Mouse (Mus musculus): ENCODE data around the gene Txnrd3. TPM values are rescaled to one million over a fixed set of nuclear protein-coding genes. Genes with fewer than 3 reads are reported as not detected.

The Txnrd3 gene
- total and polyA plus RNA-seq, 2 experiments from 2014 or later = 21.4 to 24.2 TPM

GRCm38 (mm10) chr6:89631809-89632562 is 11.8 kb upstream of the Txnrd3 start:
- Histone ChIP-seq H3K27ac (ENCODE audit: low read depth, low read length) (no peak overlapping the region), H3K4me3 (ENCODE audit: low read depth, low read length) (no peak overlapping the region), H3K4me2 (ENCODE audit: low read depth) (peak overlapping the region; percentile 39), H3K9me3 (ENCODE audit: low read length) (no peaks in the 10 kb centered on the region), H3K36me3 (ENCODE audit: insufficient read depth) (no peaks in the 10 kb centered on the region), H3K4me1 (ENCODE audit: insufficient read depth) (no peaks in the 10 kb centered on the region), H3K27me3 (ENCODE audit: insufficient read depth, low read length) (no peaks in the 10 kb centered on the region), H3K9ac (no peak overlapping the region)
- WGBS = 11% methylated on average over 10 of the region's 10 CpGs
- peak; percentile 92 for DNase-seq
- peak; percentile 94 for ATAC-seq
- TF ChIP-seq CTCF (IDR thresholded peaks at IDR 0.05; ENCODE audit: low read depth) = peak; percentile 97

DNA sequence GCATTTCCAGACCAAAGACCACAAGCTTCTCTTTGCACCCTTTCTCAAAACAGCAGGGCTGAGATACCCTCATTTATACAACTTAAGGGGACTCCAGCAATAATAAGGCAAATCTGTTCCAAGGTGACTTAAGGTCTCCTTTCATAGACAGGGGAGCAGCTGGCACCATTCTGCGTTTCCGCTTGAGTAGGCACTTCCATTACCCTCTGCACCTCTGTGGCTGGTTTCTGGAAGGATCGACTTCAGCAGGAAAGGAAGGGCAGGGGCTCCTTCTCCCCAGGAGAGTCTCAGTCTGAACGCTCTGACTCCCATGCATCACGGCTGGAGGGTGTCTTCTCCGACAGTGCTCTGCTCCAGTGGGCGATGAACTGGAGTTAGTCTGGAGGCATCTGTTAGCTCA is 10.7 kb upstream of the Txnrd3 start:
- H3K36me3 ChIP-seq (ENCODE audit: insufficient read depth) = no peaks in the 10 kb centered on the region
- H3K4me2 ChIP-seq (ENCODE audit: low read depth) = no peak overlapping the region
- H3K4me3 ChIP-seq (ENCODE audit: low read depth, low read length) = no peak overlapping the region
- no peaks in the 10 kb centered on the region for H3K4me1 ChIP-seq (ENCODE audit: insufficient read depth)
- H3K9me3 ChIP-seq (ENCODE audit: low read length) = no peaks in the 10 kb centered on the region
- DNase-seq (no peak), ATAC-seq (no peak)
- no peak for TF ChIP-seq CTCF (IDR thresholded peaks at IDR 0.05; ENCODE audit: low read depth)
- H3K27me3 ChIP-seq (ENCODE audit: insufficient read depth, low read length) = no peaks in the 10 kb centered on the region
- WGBS = 63% methylated on average over 7 of the region's 7 CpGs
- H3K27ac ChIP-seq (ENCODE audit: low read depth, low read length) = no peak overlapping the region
- H3K9ac ChIP-seq = no peak overlapping the region

DNA sequence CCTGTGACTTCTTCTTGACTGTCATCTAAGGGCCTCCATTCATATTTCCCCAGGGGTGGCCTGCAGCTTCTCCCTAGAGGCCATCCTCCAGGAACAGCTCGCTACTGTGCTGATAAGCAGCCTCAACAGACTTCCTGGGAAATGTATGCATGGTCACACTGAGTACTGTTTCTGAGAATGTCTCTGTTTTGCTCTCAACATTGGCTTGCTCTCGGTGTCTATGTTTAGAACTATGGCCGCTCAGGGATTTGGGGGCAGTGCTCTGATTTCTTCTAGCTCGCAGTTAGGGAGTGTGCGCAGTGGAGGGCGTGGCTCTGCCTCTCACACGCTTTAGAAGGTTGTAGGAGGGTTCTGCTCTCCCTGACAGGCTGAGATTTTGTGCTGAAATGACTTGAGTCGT is 9.4 kb upstream of the Txnrd3 start:
- Histone ChIP-seq H3K36me3 (ENCODE audit: insufficient read depth) (no peaks in the 10 kb centered on the region), H3K9ac (no peak overlapping the region), H3K9me3 (ENCODE audit: low read length) (no peaks in the 10 kb centered on the region), H3K27me3 (ENCODE audit: insufficient read depth, low read length) (no peaks in the 10 kb centered on the region), H3K27ac (ENCODE audit: low read depth, low read length) (no peak overlapping the region), H3K4me2 (ENCODE audit: low read depth) (no peak overlapping the region), H3K4me1 (ENCODE audit: insufficient read depth) (no peaks in the 10 kb centered on the region), H3K4me3 (ENCODE audit: low read depth, low read length) (no peak overlapping the region)
- DNase-seq = no peak
- 48% methylated on average over 8 of the region's 8 CpGs for WGBS
- TF ChIP-seq CTCF (IDR thresholded peaks at IDR 0.05; ENCODE audit: low read depth) = no peak
- no peak for ATAC-seq

GRCm38 (mm10) chr6:89637977-89638376 is 5.8 kb upstream of the Txnrd3 start:
- H3K9me3 ChIP-seq (ENCODE audit: low read length) = no peaks in the 10 kb centered on the region
- H3K9ac ChIP-seq = no peak overlapping the region
- H3K27ac ChIP-seq (ENCODE audit: low read depth, low read length) = no peak overlapping the region
- ATAC-seq (no peak), DNase-seq (no peak)
- H3K4me1 ChIP-seq (ENCODE audit: insufficient read depth) = no peaks in the 10 kb centered on the region
- H3K4me3 ChIP-seq (ENCODE audit: low read depth, low read length) = no peak overlapping the region
- WGBS = 88% methylated on average over 4 of the region's 4 CpGs
- H3K36me3 ChIP-seq (ENCODE audit: insufficient read depth) = no peaks in the 10 kb centered on the region
- no peak for TF ChIP-seq CTCF (IDR thresholded peaks at IDR 0.05; ENCODE audit: low read depth)
- no peak overlapping the region for H3K4me2 ChIP-seq (ENCODE audit: low read depth)
- H3K27me3 ChIP-seq (ENCODE audit: insufficient read depth, low read length) = no peaks in the 10 kb centered on the region

- H3K4me1 ChIP-seq (ENCODE audit: insufficient read depth) = peaks cover 3% of the 10 kb centered on the region; the same call in 1 of the 2 replicates
- no peak for DNase-seq
- no peak overlapping the region for H3K9ac ChIP-seq
- no peaks in the 10 kb centered on the region for H3K36me3 ChIP-seq (ENCODE audit: insufficient read depth)
- no peak for ATAC-seq
- H3K4me3 ChIP-seq (ENCODE audit: low read depth, low read length) = no peak overlapping the region
- H3K27ac ChIP-seq (ENCODE audit: low read depth, low read length) = no peak overlapping the region
- H3K27me3 ChIP-seq (ENCODE audit: insufficient read depth, low read length) = no peaks in the 10 kb centered on the region
- H3K4me2 ChIP-seq (ENCODE audit: low read depth) = no peak overlapping the region
- no peaks in the 10 kb centered on the region for H3K9me3 ChIP-seq (ENCODE audit: low read length)
- peak; percentile 59 for TF ChIP-seq CTCF (IDR thresholded peaks at IDR 0.05; ENCODE audit: low read depth)
- WGBS = 40% methylated on average over 2 of the region's 2 CpGs
Measured at GRCm38 (mm10) chr6:89639025-89639424, 4.8 kb upstream of the Txnrd3 start.

GRCm38 (mm10) chr6:89644271-89645075 is 685 bp downstream of the Txnrd3 start:
- ATAC-seq = peak; percentile 87
- no peak; the same call in 1 of the 2 replicates for TF ChIP-seq CTCF (IDR thresholded peaks at IDR 0.05; ENCODE audit: low read depth)
- Histone ChIP-seq H3K9me3 (ENCODE audit: low read length) (no peaks in the 10 kb centered on the region), H3K4me3 (ENCODE audit: low read depth, low read length) (peak overlapping the region; percentile 75), H3K27ac (ENCODE audit: low read depth, low read length) (peak overlapping the region; percentile 94), H3K4me2 (ENCODE audit: low read depth) (peak overlapping the region; percentile 83), H3K36me3 (ENCODE audit: insufficient read depth) (no peaks in the 10 kb centered on the region), H3K9ac (peak overlapping the region; percentile 89), H3K4me1 (ENCODE audit: insufficient read depth) (peaks cover 3% of the 10 kb centered on the region; the same call in 1 of the 2 replicates), H3K27me3 (ENCODE audit: insufficient read depth, low read length) (no peaks in the 10 kb centered on the region)
- under 1% methylated on average over 39 of the region's 41 CpGs for WGBS
- DNase-seq = peak; percentile 86

GRCm38 (mm10) chr6:89649897-89650296 is 6.1 kb downstream of the Txnrd3 start:
- H3K9ac ChIP-seq = no peak overlapping the region
- no peak for DNase-seq
- no peak overlapping the region for H3K27ac ChIP-seq (ENCODE audit: low read depth, low read length)
- H3K4me3 ChIP-seq (ENCODE audit: low read depth, low read length) = no peak overlapping the region
- no peaks in the 10 kb centered on the region for H3K27me3 ChIP-seq (ENCODE audit: insufficient read depth, low read length)
- H3K9me3 ChIP-seq (ENCODE audit: low read length) = no peaks in the 10 kb centered on the region
- H3K4me2 ChIP-seq (ENCODE audit: low read depth) = no peak overlapping the region
- 94% methylated on average over 8 of the region's 8 CpGs for WGBS
- no peaks in the 10 kb centered on the region for H3K4me1 ChIP-seq (ENCODE audit: insufficient read depth)
- ATAC-seq = no peak
- no peaks in the 10 kb centered on the region; the same call in 1 of the 2 replicates for H3K36me3 ChIP-seq (ENCODE audit: insufficient read depth)
- TF ChIP-seq CTCF (IDR thresholded peaks at IDR 0.05; ENCODE audit: low read depth) = no peak

All from forebrain, postnatal 0 days (tissue).